Mouse (Mus musculus) fibroblast of lung, adult 2 months (primary cell): ENCODE results near the gene E430018J23Rik.
A peak's percentile ranks its signal among the peaks of the same experiment; 100 is the strongest.
"Not testable (repeated sequence)": the region's sequence is repeated elsewhere in the genome, so short reads cannot be mapped to it uniquely, and the experiment has no call there.

ENCODE experiments used
- DNase-seq: peaks from one replicate; pipeline ENCODE4 v3.0.0-alpha.2; 2011; ENCODE audit warnings: low read depth

E430018J23Rik gene

DNA sequence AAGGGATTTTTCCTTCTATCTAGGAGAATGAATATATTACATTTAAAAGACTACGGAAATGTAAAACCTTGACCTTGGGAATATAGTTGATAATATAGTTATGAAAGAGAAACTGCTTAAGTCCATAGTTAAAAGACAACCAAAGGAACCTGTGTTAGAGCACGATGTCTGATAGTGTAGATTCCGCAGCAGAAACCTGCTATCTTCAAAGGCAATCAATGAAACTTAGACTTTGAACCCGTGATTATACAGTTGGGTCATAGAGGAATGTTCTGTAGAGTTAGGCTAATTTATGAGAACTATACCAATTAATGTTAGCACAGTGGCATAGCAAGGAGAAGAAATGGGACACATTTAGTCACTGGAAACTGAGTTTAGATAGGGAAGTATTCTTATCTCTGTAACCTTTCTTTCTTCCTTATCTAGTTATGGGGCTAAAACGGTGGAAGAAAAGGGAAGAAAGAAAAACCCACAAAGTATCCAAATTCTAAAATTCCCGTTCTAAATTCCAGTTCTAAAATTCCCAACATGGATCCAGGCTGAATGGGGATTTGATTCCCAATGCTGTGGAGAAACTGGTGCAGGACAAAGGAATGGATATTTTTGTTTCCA is 15.0 kb downstream of the E430018J23Rik start:
- DNase-seq = no peak

DNA sequence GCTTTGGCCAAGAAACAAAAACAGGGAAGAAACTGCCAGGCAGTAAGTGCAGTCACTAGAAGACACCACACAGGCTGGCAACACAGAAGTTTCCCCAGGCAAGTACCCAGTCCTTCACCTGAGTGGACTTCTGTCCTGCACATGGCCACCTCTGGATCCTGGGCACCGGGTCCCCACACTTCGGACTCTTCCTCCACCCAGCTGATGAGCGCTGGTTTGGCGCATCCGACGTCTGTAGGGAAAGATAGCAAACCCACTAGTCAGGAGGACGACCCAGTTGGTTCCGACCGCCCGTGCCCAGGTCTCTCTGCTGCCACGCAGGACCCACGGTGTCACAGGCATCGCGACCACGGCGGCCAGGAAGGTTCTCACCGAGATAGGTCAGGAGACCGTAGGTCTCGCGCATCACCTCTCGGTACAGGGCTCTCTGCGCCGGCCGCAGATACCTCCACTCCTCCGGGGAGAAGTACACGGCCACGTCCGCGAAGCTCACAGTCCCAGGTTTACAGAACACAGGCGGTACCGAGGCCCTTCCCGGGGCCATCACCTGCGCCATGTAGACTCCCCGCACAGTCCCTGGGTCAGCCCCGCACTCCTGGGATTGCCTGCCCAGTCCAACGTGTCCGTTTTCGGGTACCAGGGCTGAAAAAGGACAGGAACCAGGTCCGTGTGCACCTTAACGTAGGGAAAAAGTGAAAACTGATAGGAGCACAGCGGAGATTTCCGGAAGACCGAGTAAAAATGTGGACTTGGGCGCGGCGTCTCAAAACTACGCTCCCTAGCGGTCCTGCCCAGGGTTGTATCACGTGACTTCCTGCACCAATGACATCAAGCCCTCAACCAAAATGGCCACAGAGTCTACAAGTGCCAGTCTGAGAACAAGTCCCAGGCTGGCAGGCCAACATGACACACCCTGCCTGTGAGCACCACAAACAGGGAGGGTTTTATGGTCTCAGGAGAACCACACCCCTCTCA is 17.9 kb downstream of the E430018J23Rik start, which contains the start of gene Zfp747:
Gene Zfp747, minus strand, starts transcription at position 780 of the 975 bp plus-strand sequence.
- peak; percentile 93 for DNase-seq

DNA sequence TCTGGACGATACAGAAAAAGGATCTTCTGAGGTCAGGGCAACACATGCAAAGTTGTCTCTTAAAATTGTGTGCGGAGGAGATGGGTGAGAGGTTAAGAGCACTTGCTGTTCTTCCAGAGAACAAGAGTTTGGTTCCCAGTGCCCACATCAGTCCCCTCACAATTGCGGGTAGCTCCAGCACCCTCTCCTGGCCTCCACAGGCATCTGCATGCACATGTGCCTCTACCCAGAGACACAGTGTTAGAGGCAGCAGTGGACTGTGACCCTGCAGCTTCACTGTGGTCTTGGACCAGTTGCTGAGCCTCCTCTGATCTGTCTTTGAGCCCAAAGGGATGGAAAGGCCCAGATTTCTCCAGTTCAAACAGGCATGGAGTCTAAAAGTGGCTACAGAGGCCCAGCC is 21.6 kb downstream of the E430018J23Rik start:
- DNase-seq = not testable (repeated sequence)

DNA sequence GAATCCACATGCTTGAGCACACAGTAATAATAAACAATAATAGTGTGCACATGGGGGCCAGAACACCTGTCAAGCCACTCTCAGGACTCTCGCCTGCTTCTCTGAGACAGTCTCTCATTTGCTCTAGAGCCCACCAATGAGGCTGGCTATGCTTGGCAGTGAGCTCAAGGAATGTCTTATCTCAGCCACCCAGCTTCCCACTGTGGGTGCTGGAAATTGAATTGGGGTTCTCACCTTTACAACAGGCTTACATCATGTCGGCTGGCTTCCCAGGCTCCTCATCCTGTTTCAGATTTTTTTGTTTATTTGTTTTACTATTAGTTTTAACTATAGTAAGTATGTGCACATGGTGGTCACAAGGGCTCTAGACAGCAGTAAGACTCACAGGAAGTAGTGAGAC is 22.2 kb downstream of the E430018J23Rik start:
- no peak for DNase-seq

DNA sequence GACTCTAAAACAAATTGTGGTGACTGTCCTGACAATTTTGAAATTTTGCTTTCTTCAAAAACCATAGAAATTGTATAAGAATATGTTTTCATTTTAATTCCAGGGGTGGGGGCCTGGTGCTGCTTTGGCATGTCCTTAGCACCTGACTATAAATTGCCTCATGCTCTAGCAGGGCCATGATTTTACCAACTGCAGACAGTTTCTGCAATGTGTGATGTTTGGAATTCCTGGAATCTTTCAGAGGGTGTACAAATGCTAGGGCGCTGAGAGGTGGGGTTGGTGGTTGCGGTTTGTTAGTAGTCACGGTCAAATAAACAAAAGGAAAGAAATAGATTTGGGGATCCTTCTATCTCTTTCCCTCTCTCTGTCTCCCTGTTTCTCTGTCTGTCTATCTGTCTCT is 27.2 kb downstream of the E430018J23Rik start:
- no peak for DNase-seq

DNA sequence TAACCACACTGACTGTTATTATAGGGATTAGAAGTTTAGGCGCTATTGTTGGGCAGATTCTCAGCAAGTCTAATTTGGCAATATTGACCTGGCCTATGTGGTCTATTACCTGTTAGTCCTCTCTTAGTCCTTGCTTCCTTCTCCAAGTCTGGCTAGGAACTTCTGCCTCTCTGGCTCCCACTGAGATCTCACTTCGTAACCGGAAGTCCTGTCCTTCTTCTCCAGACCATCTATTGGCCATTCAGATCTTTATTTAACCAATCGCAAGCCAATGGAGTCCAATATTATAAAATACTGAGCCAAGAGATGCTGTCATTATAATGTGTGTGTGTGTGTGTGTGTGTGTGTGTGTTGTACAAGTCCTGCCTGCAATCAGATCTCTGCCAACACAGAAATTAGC is 29.3 kb downstream of the E430018J23Rik start:
- no peak for DNase-seq

DNA sequence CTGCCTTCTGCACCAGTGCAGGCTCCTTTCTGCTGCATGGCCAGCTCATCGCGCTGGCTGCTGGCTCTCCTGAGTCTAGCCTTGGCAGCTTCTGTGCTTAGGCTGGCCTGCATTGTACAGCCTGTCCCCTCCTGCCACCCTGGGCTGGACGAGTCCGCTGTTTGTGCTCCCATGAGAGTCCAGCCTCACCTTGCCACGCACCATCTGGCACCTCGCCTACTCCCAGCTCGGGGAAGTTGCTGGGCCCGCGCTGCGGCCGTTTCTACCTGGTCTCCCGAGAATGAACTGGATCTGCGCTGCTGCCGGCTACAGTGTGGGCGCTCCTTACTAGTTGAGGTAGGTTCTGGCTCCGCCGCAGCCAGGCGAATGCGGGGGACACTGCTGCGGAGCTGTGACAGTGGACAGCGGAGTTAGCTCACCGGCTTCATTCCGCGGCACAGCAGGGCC is 29.9 kb downstream of the E430018J23Rik start:
- DNase-seq = no peak

DNA sequence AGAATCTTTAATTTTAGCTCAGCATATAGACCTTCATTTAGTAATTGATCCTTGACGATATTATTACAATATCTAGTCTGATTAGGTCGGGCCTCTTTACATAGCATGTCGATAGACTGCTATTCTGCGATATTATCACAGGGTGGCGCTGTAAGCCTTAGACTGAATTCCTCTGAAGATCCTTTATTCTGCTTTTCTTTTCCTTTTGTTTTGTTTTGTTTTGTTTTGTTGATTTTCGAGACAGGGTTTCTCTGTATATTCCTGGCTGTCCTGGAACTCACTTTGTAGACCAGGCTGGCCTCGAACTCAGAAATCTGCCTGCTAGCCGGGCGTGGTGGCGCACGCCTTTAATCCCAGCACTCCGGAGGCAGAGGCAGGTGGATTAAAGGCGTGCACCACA is 31.0 kb downstream of the E430018J23Rik start:
- DNase-seq = not testable (repeated sequence)

DNA sequence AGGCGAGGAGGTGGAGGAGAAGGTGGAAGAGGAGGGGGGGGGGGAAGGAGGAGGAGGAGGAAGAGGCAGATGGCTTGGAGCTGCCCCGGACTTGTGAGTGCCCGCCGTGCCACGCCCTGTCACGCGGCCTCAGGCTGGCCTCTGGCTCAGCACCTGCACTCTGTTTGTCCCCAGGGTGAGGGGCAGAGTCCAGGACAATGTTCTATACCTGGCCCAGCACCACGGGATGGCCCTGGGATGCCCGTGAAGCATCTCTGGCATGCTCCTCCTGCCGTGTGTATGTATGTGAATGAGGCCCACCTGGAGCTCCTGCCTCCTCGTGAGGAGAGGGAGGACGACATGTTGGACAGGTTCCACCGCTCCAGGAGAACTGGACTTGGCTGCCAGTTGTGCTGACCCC is 32.0 kb downstream of the E430018J23Rik start:
- DNase-seq = no peak

DNA sequence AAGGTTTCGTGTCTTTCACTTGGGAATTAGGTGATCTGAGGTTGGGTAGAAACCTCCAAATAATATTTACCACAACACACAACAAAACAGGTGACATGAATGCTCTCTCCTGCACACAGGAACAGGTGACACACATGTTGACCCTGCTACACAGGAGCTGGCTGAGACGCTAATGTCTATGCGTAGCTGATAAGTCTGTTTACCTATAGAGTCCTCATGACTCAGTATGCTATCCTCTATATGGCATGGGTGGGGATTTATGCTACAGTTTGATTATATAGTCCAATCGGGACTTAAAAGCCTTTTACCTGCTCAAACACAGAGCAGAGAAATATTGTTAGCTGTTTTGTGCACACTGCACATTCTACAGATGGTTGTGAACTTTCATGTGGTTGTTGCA is 33.2 kb downstream of the E430018J23Rik start:
- no peak for DNase-seq

DNA sequence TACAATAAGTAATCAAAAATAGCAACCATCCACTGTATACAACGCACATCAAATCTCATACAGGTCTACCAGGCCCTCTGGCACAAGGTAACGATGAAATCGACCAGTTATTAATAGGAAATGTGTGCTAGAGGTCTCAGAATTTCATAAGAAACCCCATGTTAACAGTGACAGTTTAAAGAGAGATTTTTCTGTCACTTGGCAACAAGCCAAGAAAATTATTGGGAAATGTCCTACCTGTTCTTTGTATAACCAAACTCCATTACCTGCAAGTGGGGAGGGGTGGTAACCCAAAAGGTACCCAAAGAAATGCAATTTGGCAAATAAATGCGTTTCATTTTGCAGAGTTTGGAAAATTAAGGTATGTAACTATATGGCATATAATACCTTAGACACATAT is 35.0 kb downstream of the E430018J23Rik start:
- no peak for DNase-seq

DNA sequence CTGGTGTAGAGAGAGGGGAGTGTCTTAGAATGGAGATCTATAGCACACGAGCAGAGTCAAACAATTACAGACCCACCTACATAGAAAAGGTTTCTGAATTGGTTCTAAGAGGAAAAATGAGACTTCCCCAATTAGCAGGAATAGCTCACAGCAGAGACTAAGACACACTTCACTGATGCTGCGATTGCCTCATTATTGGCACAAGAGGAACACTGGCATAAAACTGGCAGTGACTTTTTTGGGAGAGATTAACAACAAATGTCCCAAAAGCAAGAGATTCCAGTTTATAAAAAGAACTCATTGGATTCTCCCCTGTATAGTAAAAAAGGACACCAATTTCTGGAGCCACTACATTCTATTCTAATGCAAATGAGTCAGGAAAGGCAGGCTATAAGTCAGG is 35.6 kb downstream of the E430018J23Rik start:
- DNase-seq = no peak

DNA sequence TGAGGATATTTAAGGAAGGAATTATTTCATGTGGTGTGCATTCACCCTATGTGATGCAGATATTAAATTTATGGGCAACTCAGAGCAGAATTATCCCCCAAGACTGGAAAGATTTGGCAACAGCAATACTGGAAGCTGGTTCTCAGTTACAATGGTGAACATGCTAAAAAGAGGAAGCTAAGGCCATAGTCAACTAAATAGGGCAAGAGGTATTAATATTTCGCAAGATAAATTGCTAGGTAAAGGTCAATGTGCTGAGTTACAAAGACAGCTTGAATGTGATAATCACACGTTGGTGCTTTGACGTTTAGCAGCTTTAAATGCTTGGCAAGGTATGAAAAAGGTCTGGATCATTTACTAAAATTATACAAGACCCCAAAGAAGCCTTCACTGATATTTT is 37.6 kb downstream of the E430018J23Rik start:
- DNase-seq = no peak

DNA sequence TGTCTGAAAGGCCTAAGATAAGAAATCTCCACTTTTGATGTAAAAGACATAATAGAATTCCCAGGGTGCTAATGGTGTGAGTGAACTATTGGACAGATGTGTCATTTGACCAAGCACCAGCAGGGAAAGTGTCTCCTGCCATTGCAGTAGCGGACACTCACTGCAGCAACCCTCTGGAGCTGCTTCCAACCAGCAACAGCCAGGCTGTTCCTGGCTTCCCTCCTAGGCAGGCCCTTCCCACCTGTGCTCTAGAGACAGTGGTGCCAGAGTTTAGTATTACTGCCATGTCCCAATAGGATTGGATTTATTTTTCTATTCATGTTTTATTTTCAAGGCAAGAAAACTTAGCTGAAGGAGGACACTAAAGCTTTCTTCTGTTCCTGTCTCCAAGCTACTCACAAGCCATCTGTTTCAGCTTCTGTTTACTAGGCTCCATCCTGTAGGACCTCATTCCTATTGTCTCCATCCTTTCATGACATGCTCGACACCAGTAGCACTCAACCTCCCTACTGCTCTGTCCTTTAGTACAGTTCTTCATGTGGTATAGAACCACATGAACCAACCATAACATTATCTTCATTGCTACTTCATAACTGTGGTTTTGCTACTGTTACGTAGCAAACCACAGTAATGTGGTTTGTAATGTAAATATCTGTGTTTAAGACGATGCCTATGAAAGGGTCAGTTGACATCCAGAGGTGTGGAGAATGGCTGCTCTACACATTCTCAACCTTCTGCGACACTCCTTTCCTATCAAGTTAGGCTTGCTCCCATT is 42.0 kb downstream of the E430018J23Rik start:
- DNase-seq = no peak

DNA sequence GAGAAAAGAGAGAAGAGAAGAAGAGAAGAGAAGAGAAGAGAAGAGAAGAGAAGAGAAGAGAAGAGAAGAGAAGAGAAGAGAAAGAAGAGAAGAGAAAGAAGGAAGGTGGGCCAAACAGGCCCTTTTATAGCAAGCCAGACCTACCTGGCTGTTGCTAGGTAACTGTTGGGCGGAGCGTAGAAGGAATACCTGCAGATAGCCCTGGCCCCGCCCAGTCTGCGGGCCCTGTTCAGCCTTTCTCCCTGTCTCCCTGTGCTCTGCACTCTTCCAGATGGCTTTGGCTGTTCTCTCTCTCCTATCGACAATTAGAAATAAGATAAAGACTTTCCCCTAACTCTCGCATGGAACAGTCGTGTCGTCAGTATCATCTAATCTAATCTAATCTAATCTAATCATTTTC is 46.8 kb downstream of the E430018J23Rik start:
- no peak for DNase-seq

DNA sequence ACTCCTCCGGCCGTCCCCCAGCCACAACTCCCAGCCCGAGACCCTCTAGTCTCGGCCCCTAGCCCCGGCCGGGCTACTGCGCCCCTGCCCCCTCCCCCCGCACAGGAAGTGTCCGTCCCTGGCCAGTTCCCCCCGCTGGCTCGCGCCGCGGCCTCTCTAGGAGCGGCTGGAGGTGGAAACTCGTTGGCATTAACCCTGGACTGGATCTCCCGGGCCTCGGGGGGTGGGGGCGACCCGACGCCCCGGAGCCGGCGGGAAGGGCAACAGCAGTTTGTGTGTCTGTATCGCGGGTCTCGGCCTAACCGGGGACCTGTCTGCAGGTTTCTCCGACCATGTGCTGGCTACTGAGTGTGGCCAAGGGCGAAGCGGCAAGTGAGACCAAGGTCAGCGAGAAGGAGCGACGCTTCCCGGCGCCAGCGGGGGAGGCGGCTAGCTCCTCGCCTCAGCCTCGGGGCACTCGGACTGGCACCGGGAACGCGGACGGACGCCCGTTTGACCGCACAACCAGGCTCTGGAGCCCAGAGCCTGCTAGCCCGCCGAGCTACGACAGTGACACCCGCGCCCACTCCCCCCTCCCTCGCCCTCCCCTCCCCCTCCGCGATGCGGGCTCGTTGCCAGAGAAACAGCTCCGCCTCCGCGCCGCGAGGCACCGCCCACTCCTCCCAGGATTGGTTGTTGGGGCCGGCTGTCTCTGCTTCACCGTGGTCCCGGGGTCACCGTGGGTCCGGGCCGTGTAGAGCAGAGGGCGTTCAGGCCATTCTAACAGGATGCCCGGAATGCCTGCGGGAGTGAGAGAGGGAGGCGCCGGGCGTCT is 47.7 kb downstream of the E430018J23Rik start, which contains the start of gene Zfp768:
Gene Zfp768, minus strand, starts transcription at position 78 of the 814 bp plus-strand sequence.
- peak; percentile 60 for DNase-seq

DNA sequence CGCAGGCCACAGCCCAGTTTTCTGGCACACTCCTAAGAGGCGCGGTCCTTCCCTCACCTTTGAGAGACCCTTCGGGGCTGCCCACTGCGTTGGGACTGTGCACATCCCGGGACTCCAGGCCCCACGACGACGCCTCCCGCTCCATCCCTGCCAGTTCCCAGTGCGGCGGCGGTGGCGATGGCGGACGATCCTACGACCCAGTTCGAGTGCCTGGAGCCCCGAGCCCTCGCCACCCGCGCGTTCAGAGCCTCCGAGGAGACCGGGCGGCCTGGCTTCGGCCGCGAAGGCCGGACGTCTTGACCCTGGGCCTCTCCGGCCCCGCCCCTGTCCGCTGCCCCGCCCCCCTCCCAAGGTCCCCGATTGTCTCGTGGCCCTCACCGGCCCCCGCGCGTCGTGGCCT is 48.3 kb downstream of the E430018J23Rik start:
- DNase-seq = no peak

DNA sequence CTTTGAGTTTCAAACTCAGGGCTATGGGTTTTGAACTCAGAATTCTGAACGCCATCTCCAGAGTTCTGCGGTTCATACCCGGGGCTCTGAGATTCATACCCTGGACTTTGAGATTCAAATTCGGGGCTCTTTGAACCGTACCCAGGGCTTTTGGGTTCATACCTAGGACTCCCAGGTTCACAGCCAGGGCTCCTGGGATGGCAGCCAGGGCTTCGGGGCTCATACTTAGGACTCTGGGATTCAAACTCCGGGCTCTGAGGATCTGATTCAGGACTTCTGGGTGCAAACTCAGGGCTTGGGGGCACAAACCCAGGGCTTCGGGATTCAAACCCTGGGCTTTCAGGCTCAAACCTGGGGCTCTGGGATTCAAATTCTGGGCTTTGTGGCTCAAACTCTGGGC is 49.1 kb downstream of the E430018J23Rik start:
- DNase-seq = no peak

DNA sequence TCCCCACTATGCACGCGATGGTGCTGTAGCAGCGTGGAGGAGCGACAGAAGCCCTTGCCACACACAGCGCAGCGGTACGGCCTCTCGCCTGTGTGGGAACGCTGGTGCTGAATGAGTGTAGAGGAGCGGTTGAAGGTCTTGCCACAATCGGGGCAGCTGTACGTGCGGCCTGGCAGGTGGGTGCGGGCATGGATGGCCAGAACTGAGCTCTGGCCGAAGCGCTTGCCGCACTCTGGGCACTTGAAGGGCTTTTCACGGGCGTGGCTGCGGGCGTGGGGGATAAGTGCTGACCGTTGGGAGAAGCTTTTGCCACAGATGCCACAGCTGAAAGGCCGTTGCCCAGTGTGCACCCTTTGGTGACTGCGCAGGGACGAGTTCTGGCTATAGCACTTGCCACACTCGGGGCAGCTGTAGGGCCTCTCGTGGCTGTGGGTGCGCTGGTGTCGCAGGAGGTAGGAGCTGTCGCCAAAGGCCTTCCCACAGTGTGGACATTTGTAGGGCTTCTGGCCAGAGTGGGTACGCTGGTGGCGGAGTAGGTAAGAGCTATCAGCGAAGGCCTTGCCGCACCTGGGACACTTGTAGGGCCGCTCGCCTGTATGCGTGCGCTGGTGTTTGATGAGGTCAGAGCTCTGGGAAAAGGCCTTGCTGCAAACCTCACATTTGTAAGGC is 49.9 kb downstream of the E430018J23Rik start:
- DNase-seq = no peak

DNA sequence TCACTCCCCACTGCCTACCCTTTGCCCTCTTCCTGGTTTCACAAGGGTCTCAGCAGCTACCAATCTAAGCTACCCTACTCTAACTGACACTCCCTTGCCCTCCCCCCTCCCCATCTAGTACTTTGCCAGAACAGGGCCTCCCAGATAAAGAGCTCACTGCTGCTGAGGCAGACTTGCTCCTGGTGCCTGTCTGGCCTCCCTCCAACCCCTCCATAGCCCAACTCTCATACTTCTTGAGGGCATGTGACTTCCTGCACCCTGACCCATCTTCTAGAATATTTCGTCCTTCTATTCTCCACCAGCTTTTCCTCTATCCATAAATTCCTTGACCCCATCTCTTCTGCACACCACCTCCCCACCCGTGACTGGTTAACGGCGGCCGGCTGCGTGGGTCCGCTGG is 50.5 kb downstream of the E430018J23Rik start:
- no peak for DNase-seq

DNA sequence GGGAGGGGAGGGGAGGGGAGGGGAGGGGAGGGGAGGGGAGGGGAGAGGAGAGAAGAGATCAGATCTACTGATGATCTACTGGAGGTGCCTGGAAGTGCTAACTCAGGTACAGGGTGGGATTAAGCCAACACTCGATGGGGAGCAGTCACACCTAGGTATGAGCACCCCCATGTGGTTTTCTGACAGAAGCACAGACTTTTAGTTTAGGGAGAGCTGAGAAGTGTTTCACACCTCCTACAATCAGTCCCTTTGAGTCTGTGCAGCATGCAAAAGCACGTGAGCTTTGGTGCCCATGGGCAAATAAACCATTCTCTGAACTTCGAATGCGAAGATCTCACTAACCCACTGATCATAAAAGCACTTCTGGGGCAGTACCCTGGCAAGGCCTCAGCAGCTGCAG is 51.1 kb downstream of the E430018J23Rik start:
- no peak for DNase-seq
